Mouse (Mus musculus): ENCODE data around the gene Pax8.
A peak's percentile ranks its signal among the peaks of the same experiment; 100 is the strongest.

The Pax8 gene

GRCm38 (mm10) chr2:24413677-24414076 is 61.7 kb downstream of the Pax8 start:
- DNase-seq (ENCODE audit: low read depth, low spot score), result no peak

- DNase-seq (ENCODE audit: low read depth, low spot score), result no peak
Observed at GRCm38 (mm10) chr2:24413172-24413571, 62.2 kb downstream of the Pax8 start.

GRCm38 (mm10) chr2:24409166-24409565 is 66.2 kb downstream of the Pax8 start:
- peak; percentile 85 for DNase-seq (ENCODE audit: low read depth, low spot score)

GRCm38 (mm10) chr2:24407701-24408485 is 67.5 kb downstream of the Pax8 start:
- DNase-seq (ENCODE audit: low read depth, low spot score), result peak; percentile 23

GRCm38 (mm10) chr2:24405345-24406012 is 69.9 kb downstream of the Pax8 start:
- DNase-seq (ENCODE audit: low read depth, low spot score), result peak; percentile 68

GRCm38 (mm10) chr2:24400711-24401110 is 74.7 kb downstream of the Pax8 start:
- DNase-seq (ENCODE audit: low read depth, low spot score), result no peak

GRCm38 (mm10) chr2:24397115-24397514 is 78.3 kb downstream of the Pax8 start:
- DNase-seq (ENCODE audit: low read depth, low spot score), result no peak

- no peak for DNase-seq (ENCODE audit: low read depth, low spot score)
Observed at GRCm38 (mm10) chr2:24393251-24393650, 82.1 kb downstream of the Pax8 start.

GRCm38 (mm10) chr2:24387361-24388283 is 87.8 kb downstream of the Pax8 start:
- DNase-seq (ENCODE audit: low read depth, low spot score), result no peak

GRCm38 (mm10) chr2:24386964-24387320 is 88.5 kb downstream of the Pax8 start:
- DNase-seq (ENCODE audit: low read depth, low spot score), result no peak

- no peak for DNase-seq (ENCODE audit: low read depth, low spot score)
Observed at GRCm38 (mm10) chr2:24386158-24386963, 89.0 kb downstream of the Pax8 start.

- DNase-seq (ENCODE audit: low read depth, low spot score), result no peak
Observed at GRCm38 (mm10) chr2:24385111-24385961, 90.1 kb downstream of the Pax8 start.

- DNase-seq (ENCODE audit: low read depth, low spot score), result no peak
Observed at GRCm38 (mm10) chr2:24384393-24384792, 91.0 kb downstream of the Pax8 start.

GRCm38 (mm10) chr2:24383636-24384035 is 91.8 kb downstream of the Pax8 start:
- DNase-seq (ENCODE audit: low read depth, low spot score), result no peak

GRCm38 (mm10) chr2:24382456-24383230 is 92.8 kb downstream of the Pax8 start:
- DNase-seq (ENCODE audit: low read depth, low spot score), result no peak

GRCm38 (mm10) chr2:24378747-24379450 is 96.5 kb downstream of the Pax8 start:
- DNase-seq (ENCODE audit: low read depth, low spot score), result no peak
